Mouse (Mus musculus) leukemia stem cell, adult 10-12 weeks (primary cell): ENCODE measurements around the gene Gm9513. TPM values are rescaled to one million over a fixed set of nuclear protein-coding genes. Genes with fewer than 3 reads are reported as not detected.

Experiments used
- polyA plus RNA-seq: library from polyadenylated mRNA; stranded (reverse); fragments of >175 nt; gene quantifications from 2 replicates; pipeline ENCODE4 v1.2.3, GENCODE M21; 2012; ENCODE audit warnings: low replicate concordance

Gm9513 gene
- polyA plus RNA-seq: not detected in 2 replicates

DNA sequence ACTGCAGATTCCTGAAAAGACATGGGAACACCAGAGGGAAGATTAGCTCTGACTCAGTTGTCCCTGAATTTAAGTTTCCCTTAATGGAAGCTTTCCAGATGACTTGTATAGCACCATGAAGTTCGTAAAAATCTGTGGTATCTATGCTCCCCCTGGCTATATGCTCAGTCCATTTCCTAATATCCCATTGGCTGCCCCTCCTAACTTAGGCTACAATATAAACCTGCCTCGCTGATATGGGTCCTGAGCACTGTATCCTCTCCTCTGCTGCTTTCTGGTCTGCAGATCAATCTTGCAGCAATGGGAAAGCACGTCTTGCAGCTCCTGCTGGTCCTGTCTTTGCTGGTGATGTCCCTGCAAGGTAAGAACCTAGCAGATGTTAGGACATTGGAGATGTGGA, at the start of gene Gm9513:
Gene Gm9513 (plus strand): TSS at position 301 of the 400 bp plus-strand sequence.

GRCm38 (mm10) chr9:36431584-36431983, 43.9 kb upstream of the Gm9513 start, which contains the start of gene Gm7257:
Gm7257 (plus strand) TSS chr9:36431884.

Other genes with a start within 250 kb of the Gm9513 start
- gene Gm7257, start 43.8 kb upstream of the Gm9513 start, polyA plus RNA-seq: not detected in 2 replicates
- not detected in 2 replicates for gene Gm5615, start 66.3 kb downstream of the Gm9513 start, polyA plus RNA-seq
- gene Gm17689, start 107.0 kb downstream of the Gm9513 start, polyA plus RNA-seq: not detected in 2 replicates
- gene A630095E13Rik, start 167.7 kb downstream of the Gm9513 start, polyA plus RNA-seq: not detected in 2 replicates
- gene Acrv1, start 217.6 kb downstream of the Gm9513 start, polyA plus RNA-seq: not detected in 2 replicates